Mouse (Mus musculus): ENCODE measurements around the gene 2310061I04Rik.

The 2310061I04Rik gene

GRCm38 (mm10) chr17:35916297-35917142, 19.3 kb upstream of the 2310061I04Rik start, which contains the start of the genes Mrps18b and Ppp1r10:
Gene Mrps18b, minus strand, starts transcription at chr17:35916389.
Gene Ppp1r10, plus strand, starts transcription at chr17:35916434.
- DNase-seq (ENCODE audit: low read depth, low spot score) = peak; percentile 99

DNA sequence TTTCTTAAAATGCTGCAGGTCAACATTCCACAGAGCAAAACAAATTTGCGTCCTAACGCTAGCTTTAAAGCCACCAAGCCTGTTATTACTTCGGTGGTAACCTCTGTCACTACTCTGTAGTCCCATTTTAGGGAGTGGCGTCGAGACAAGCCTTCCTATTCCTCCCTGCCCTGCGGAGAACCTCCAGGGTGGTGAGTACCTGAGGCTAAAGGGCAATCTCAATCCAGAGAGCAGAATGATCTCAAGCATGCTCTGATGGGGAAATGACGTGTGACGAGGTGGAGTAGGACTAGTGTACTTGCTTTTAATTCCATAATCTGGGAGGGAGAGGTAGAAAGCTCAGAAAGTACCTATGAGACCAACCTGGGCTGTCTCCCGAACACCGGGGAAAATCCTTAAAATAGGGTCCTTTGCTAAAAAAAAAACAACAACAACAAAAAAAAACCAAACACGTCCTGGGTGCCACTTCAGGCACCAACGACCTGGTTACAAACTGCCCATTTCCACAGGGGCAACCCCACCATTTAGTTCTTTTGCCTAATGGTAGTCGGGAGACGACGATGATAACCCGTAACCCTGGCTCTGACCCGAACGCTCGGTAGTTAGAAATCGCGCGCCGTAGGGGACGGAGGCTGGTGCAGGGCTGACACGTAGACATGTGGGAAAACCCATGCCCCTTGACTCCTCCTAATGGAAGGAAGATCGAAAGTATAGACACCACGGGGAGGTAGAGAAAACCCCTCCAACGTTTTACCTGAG, 18.5 kb upstream of the 2310061I04Rik start:
- no peak for DNase-seq (ENCODE audit: low read depth, low spot score)

DNA sequence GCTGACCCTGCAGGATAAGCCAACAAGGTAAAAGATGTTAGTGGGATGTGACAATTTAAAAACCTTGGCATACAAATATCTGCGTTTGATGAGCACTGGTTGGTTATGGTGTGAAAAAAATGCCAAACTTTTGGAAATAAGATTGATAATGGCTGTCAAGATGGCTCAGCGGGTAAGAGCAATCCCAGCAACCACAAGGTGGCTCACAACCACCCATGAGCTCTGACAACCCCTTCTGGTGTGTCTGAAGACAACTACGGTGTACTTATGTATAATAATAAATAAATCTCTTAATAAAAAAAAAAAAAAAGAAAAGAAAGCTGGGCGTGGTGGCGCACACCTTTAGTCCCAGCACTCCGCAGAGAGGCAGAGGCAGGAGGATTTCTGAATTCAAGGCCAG, 17.7 kb upstream of the 2310061I04Rik start:
- no peak for DNase-seq (ENCODE audit: low read depth, low spot score)

GRCm38 (mm10) chr17:35909919-35910369, 12.7 kb upstream of the 2310061I04Rik start, which contains the start of gene Atat1:
Gene Atat1, minus strand, starts transcription at chr17:35910075.
- peak; percentile 85 for DNase-seq (ENCODE audit: low read depth, low spot score)

DNA sequence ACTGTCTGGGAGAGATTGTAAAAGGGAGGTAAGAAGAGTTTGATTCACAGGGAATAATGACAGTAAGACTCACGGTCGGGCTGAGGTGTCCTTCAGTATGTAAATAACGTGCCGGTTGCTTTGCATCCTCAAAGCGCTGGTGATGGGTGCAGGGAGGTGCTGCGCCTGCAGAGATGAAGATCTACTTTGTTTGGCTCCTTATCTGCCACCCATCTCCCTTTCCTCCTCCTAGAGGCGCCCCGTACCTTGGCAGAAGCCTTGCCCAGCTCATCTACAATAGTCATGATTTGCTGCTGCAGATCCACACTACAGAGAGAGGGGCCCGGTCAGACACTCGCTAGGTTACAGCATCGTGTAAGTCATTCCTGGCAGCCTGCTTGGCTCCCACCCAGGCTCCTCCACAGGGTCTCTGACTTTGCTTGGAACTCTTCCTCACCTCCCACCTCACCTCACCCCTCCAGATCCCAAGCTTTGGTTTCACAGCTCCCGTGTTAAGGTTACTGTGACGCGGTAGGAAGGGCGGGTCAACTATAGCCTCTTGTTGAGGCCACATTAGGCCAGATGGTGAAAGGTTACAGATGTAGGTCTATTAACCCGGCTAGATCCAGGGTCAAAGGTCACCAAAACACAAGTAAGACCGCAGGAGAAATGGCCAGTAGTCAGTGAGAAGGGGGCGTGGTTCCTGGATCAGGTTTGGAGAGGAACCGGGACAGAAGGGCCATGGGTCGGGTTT, 12.1 kb upstream of the 2310061I04Rik start:
- DNase-seq (ENCODE audit: low read depth, low spot score) = no peak

GRCm38 (mm10) chr17:35907609-35908008, 10.4 kb upstream of the 2310061I04Rik start:
- no peak for DNase-seq (ENCODE audit: low read depth, low spot score)

DNA sequence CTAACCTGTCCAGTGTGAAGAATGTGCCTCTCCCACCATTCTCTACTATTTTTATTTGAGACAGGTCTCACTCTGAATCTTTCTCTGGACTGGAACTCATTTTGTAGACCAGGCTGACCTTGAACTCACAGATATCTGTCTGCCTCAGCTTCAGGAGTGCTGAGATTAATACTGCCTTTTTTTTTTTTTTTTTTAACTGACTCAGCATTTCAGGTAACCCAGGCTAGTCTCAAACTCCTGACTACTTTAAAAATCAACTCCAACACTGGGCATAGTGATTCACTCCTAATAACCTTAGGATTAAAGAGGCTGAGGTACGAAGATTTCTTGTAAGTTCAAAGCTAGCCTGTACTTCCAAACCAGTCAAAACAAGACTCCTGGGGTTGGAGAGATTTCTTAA, 8.4 kb upstream of the 2310061I04Rik start:
- no peak for DNase-seq (ENCODE audit: low read depth, low spot score)

DNA sequence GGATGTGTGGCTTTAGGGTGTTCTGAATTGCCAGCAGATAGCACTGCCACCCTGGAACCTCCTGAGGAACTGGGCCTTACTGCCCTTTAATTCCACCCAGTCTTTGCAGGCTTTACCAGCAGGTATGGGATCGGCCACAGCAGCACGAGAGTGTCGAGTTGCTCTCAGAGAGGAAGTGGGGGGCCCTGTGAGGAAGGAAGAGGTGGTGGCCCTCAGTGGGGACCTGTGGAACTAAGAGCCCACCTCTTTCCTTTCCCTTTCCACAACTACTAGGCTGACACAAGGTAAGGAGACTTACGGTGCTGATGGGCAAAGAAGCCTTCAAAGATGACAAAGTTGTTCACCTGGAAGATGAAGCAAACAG, 6.7 kb upstream of the 2310061I04Rik start:
- no peak for DNase-seq (ENCODE audit: low read depth, low spot score)

DNA sequence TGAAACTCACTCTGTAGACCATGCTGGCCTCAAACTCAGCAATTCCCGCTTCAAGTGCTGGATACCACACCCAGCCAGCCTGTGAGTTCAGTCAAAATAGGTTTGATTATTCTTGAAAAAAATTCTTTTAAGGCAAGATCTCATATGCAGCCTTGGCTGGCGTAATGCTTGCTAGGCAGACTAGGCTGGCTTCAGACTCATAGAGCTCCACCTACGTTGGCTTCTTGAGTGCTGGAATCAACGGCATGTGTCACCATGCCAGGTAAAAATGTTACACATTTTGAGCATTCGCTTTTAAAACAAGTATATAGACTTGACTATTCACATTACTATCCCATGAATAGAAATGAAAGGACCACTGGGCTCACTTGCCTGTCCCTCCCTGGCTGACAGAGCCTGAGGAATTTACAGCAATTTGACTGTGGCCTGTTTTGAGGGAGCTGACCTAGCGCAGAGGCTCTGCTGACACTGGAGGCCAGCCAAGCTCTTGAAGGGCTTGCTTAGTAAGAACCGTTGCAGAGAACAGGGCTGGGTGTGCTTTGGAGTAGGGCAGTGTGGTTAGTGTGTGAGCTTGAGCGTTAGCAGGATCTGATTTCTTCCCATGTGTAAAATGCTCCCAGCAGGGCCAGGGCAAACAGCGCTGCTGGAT, 6.2 kb upstream of the 2310061I04Rik start:
- DNase-seq (ENCODE audit: low read depth, low spot score) = no peak

DNA sequence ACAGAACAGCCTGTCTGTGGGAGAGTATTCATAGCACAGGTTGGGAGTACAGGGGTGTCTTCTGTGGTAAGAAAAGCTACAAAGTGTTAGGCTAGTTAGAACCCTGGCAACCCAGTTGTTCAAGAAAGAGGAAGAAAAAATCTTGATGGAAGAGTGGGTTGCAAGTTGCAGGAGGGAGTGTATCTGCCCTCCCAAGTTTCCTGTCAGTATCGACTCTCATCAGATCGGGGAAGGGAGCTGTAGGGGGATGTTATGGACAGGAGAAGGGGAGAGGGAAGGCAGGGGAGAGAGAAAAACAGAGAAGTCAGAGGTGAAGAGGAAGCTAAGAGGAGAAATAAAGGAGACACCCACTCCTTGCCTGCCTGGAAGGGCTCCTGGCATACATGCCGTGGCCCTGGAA, 3.4 kb upstream of the 2310061I04Rik start:
- DNase-seq (ENCODE audit: low read depth, low spot score) = no peak

DNA sequence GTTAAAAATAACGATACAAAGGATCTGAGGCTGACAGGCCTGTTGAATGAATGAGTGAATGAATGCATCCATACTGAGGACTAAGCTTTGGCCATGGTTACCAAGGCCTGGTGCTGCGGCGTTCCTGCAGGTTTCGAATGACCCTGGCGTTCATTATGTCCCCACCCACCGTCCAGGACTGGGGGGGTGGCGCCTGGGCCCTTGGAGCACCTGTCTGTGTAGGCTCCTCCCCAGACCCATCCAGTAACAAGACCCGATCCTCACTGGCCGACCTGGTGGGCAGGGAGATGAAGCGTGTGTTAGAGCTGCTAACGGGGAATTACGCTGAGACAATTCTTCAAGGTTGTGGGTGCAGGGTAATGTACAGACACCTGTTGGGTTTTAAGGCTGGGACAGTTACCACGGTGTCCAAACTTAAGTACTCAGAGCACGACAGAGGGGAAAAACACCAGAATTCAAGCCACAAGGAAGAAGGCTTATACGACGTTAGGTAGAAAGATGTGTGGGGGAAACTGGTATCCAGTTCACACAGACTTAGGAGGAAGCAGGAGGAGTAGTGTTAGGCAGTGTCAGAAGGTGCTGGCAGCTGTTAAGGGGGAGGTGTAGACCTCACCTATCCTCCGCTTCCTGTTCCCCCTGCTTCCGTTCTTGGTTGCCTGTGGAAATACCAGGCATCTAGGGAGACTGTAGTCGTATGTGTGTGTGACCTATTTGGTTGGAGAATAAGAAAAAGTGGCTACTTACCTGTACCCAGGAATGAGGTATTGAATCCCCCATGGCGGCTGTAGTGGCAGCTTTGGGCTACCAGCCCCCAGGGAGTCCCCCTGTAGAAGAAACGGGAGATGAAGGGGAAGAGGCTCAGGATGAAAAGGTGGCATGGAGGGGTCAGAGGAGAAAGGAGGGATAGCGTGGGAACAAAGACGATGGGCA, 678 bp upstream of the 2310061I04Rik start:
- no peak for DNase-seq (ENCODE audit: low read depth, low spot score)

DNA sequence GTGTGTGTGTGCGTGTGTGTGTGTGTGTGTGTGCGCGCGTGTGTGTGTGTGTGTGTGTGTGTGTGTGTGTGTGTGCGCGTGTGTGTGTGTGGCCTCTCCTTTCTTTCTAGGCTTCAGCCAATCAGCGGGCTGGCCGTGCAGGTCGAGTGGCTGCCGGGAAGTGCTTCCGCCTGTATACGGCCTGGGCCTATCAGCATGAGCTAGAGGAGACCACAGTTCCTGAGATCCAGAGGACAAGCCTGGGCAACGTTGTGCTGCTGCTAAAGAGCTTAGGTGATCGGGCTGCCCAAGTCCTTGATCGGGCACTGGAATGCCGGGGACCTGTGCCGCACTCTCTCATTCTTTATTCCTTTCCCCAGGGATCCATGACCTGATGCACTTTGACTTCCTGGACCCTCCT, 9.5 kb downstream of the 2310061I04Rik start:
- DNase-seq (ENCODE audit: low read depth, low spot score) = no peak

GRCm38 (mm10) chr17:35883777-35884176, 13.5 kb downstream of the 2310061I04Rik start:
- DNase-seq (ENCODE audit: low read depth, low spot score) = no peak

- no peak for DNase-seq (ENCODE audit: low read depth, low spot score)
Measured at GRCm38 (mm10) chr17:35882924-35883323, 14.3 kb downstream of the 2310061I04Rik start.

DNA sequence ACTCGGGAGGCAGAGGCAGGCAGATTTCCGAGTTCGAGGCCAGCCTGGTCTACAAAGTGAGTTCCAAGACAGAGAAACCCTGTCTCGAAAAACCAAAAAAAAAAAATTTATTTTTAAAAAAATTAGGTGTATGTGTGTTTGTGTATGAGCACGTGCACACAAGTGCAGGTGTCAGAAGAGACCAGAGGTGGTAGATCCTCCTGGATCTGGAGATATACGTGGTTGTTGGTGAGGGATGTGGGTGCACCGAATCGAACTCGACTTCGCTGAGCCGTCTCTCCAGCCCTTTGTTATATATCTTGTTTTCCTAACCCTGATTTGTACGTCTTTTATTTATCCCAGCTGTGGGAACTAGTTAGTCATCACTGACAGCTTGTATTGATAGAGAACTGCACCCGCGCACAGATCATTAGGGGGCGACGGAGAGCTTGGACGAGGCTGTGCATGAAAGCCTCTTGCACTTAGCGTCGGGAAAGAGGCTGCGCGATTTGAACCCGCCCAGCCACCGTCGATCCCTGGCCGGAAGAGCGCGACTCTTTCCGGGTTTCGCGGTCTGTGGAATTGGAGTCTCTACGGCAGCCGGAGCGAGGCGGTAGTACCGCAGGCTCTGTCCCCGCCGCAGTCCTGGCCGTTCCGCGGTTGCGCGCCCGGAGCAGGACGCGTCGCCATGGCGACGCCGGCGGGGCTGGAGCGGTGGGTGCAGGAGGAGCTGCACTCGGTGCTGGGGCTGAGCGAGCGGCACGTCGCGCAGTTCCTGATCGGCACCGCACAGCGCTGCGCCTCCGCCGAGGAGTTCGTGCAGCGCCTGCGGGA, 17.8 kb downstream of the 2310061I04Rik start, which contains the start of gene Dhx16:
Gene Dhx16, plus strand, starts transcription at position 575 of the 813 bp plus-strand sequence.
- DNase-seq (ENCODE audit: low read depth, low spot score) = peak; percentile 97

DNA sequence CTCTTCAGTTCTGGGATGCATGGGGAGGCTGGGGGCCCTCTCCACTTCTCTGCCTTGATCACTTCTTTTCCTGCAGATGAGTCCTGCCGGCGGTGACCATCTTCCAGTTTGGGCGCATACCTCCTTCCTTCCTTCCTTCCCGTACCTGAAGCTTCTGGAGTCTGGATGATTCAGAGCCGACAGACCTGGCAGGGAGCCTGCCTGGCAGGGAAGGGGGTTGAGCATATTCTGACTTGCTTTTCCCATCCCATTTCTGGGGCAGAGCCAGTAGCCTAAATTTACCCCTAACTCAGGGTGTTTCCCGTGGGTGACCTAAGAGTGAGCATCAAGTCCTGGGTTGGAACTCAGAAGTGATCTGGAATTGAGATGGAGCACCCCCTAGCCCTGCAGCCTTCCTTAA, 22.5 kb downstream of the 2310061I04Rik start:
- peak; percentile 46 for DNase-seq (ENCODE audit: low read depth, low spot score)

DNA sequence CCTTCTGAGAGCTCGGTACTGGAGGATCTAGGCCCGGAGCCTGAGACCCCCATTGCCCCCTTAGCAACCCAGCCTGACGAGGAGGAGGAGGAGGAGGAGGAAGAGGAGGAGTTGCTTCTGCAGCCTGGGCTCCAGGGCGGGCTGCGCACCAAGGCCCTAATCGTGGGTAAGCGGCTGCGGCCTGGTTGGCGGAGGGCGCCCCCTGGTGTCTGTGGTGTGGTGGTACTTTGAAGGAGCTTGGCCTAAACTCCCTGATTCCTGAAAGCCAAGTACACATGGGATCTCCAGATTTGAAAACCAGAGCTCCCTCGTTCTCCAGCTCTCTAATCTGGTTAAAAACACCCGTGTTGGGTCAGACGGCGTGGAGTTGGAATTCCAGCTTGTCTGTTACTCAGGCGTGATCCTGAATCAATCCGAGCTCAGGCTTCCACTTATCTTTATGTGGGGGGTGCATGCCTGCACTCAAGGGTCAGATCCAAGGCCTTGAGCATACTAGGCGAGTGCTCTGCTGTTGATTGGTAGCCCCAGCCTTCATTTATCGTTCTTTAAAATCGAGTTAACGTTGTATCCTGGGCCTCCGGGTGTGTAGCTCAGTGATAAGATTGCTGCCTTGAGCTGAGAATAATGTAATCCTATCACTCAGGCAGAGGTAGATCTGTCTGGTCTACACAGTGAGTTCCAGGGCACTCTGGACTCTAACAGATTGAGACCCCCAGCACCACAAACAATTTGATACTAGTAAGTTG, 23.3 kb downstream of the 2310061I04Rik start:
- peak; percentile 55 for DNase-seq (ENCODE audit: low read depth, low spot score)

DNA sequence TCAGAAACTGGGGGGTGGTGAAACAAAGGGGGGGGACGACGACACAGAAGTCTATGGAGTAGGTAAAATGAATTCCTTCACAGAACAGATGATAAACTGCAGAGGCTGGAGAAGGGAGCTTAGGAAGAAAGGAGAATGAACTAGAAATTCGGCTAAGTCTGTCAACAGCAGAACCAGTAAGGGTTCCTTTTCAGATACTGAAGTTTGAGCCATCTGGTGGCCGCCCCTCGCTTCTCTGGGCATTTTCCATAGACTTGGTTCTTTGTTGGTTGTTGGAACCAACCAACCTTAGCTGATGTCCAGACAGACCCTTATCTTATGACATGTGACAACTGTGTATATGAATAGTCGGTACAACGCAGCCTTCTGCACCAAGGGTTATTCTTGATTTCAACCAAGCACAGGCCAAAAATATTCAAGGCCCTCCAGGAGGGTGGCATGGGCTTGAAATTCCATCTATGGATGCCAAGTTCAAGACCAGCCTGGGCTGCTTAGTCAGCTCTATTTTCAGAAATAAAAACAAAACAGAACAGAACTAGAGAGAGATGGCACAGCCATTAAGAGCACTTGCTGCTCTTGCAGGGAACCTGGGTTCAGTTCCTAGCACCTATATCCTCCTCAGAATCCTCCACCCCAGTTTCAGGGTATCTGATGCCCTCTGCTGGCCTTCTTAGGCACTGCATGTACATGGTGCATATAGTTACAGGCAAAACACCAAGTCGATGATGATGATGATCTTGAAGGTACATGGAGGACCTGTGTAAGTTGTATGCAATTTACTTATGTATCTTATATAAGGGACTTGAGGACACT, 26.1 kb downstream of the 2310061I04Rik start:
- no peak for DNase-seq (ENCODE audit: low read depth, low spot score)
